Mouse (Mus musculus) testis, adult 2 months (tissue): ENCODE data around the gene Ppp4r3a. TPM values are rescaled to one million over a fixed set of nuclear protein-coding genes. Genes with fewer than 3 reads are reported as not detected.
"Not testable (repeated sequence)": the region's sequence is repeated elsewhere in the genome, so short reads cannot be mapped to it uniquely, and the experiment has no call there.

Experiments
- H3K27ac ChIP-seq: fragments of 200-500 bp; 2 replicates; pipeline ENCODE4 v1.5.1; 2012; ENCODE audit warnings: low read depth, low read length; ENCODE audit not compliant: control insufficient read depth, insufficient read depth
- H3K27me3 ChIP-seq: fragments of 200-500 bp; 2 replicates; pipeline ENCODE4 v1.6.1; 2012; ENCODE audit warnings: mild to moderate bottlenecking, low read length, moderate library complexity; ENCODE audit not compliant: control insufficient read depth, insufficient read depth
- H3K36me3 ChIP-seq: fragments of 200-500 bp; 2 replicates; pipeline ENCODE4 v1.6.1; 2012; ENCODE audit warnings: mild to moderate bottlenecking, low read length; ENCODE audit not compliant: control insufficient read depth, insufficient read depth
- H3K4me1 ChIP-seq: fragments of 200-500 bp; 2 replicates; pipeline ENCODE4 v1.6.1; 2012; ENCODE audit warnings: low read length; ENCODE audit not compliant: control insufficient read depth, insufficient read depth
- H3K4me3 ChIP-seq: fragments of 200-500 bp; 2 replicates; pipeline ENCODE4 v1.5.1; 2012; ENCODE audit warnings: low read depth, mild to moderate bottlenecking, low read length, moderate library complexity, mixed read lengths; ENCODE audit not compliant: control insufficient read depth
- CTCF ChIP-seq: fragments of 200-500 bp; IDR thresholded peaks from 2 replicates; pipeline ENCODE4 v1.5.1; 2012; ENCODE audit warnings: low read depth, mild to moderate bottlenecking, inconsistent platforms, low read length, moderate library complexity; ENCODE audit not compliant: control insufficient read depth, insufficient read depth, insufficient replicate concordance
- POLR2A ChIP-seq: fragments of 200-500 bp; IDR thresholded peaks from 2 replicates; pipeline ENCODE4 v1.6.1; 2012; ENCODE audit warnings: low read depth, mild to moderate bottlenecking, inconsistent platforms, low read length, moderate library complexity; ENCODE audit not compliant: control insufficient read depth
- polyA plus RNA-seq: library from polyadenylated mRNA; depleted of rRNA; stranded (reverse); fragments of >200 nt; gene quantifications from 2 replicates; pipeline ENCODE4 v1.2.3, GENCODE M21; 2012

Gene Ppp4r3a
- polyA plus RNA-seq, 1 experiment: 9.8 TPM

GRCm38 (mm10) chr12:101015926-101016325 is 67.6 kb downstream of the Ppp4r3a start:
- TF ChIP-seq CTCF (no peak), POLR2A (no peak)

DNA sequence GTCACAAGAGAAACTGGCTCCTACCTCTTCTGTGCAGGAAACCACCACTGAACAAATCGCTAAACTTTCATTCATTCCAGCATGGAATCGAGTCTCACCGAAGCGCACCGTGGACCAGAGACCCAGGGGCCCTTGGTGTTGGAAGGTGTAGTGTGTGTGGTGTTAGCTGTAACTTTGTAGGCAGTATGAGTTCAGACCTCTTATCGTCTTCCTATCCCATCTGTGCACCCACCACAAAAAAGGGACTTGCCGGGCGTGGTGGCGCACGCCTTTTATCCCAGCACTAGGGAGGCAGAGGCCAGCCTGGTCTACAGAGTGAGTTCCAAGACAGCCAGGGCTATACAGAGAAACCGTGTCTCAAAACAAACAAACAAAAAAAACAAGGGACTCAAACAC is 68.3 kb downstream of the Ppp4r3a start:
- no peak overlapping the region for H3K4me3 ChIP-seq
- no peaks in the 10 kb centered on the region for H3K4me1 ChIP-seq
- H3K27me3 ChIP-seq: no peaks in the 10 kb centered on the region
- H3K36me3 ChIP-seq: no peaks in the 10 kb centered on the region
- no peak overlapping the region for H3K27ac ChIP-seq
- TF ChIP-seq POLR2A: no peak
- TF ChIP-seq CTCF: no peak

More at GRCm38 (mm10) chr12:101015926-101016325, 67.6 kb downstream of the Ppp4r3a start:
- no peak overlapping the region for H3K4me3 ChIP-seq
- H3K36me3 ChIP-seq: no peaks in the 10 kb centered on the region
- no peaks in the 10 kb centered on the region for H3K27me3 ChIP-seq
- no peak overlapping the region for H3K27ac ChIP-seq
- no peaks in the 10 kb centered on the region for H3K4me1 ChIP-seq

- Histone ChIP-seq H3K27me3 (no peaks in the 10 kb centered on the region), H3K4me1 (no peaks in the 10 kb centered on the region), H3K36me3 (no peaks in the 10 kb centered on the region), H3K27ac (no peak overlapping the region), H3K4me3 (no peak overlapping the region)
- TF ChIP-seq POLR2A (no peak), CTCF (no peak)
Observed at GRCm38 (mm10) chr12:101014549-101015164, 68.8 kb downstream of the Ppp4r3a start.

GRCm38 (mm10) chr12:101013668-101014067 is 69.8 kb downstream of the Ppp4r3a start:
- H3K27ac ChIP-seq, H3K4me1 ChIP-seq, H3K4me3 ChIP-seq, H3K27me3 ChIP-seq, H3K36me3 ChIP-seq: not testable (repeated sequence)

DNA sequence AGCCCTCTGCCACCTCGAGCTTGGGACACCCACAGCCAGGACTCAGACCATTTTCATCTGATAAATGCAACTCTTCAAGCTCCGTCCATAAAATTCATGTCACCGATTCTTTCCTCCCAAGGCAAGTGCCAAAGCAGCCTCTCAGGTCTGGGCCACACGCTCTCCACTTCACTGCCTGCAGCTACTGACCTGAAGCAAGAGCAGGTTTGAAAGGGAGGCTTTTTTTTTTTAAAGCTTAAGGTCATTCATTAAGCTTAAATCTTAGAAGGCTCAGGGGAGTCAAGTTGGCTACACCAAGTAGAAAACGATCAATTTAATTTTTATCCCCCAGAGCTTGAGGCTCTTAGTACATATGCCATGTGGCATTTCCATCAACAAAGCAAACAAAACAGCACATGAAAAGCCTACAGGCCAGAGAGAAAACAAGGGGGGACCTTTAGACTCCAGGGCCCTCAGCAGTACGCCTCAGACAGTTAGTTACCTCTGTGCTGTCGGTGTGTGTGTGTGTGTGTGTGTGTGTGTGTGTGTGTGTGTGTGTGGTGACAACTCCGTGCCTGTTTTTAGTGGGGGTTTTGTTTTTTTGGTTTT is 70.3 kb downstream of the Ppp4r3a start:
- Histone ChIP-seq H3K4me3 (no peak overlapping the region), H3K27me3 (no peaks in the 10 kb centered on the region), H3K36me3 (no peaks in the 10 kb centered on the region), H3K4me1 (no peaks in the 10 kb centered on the region), H3K27ac (no peak overlapping the region)
- TF ChIP-seq CTCF (no peak), POLR2A (no peak)

GRCm38 (mm10) chr12:101012197-101013077 is 71.1 kb downstream of the Ppp4r3a start:
- no peak overlapping the region for H3K4me3 ChIP-seq
- no peaks in the 10 kb centered on the region for H3K36me3 ChIP-seq
- no peak overlapping the region for H3K27ac ChIP-seq
- TF ChIP-seq POLR2A (no peak), CTCF (no peak)
- no peaks in the 10 kb centered on the region for H3K27me3 ChIP-seq
- H3K4me1 ChIP-seq: no peaks in the 10 kb centered on the region

DNA sequence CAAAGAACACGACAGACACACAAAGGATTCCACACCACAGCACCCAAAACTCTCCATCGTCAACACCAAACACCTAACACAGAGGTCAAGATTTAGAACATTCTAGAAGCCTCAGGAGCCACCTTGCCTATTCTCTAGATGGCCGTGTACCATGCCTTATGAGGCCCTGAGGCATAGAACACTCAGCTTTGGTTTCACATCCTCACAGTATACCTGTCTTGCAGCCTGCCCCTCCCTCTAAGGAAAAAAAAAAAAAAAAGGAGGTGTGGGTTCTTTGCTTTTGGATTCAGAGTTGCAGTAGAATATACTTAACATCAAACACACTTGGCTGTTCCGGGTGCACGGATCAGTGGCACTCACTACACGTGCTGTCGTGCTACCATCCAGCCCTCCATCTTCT is 72.5 kb downstream of the Ppp4r3a start:
- Histone ChIP-seq H3K4me1 (no peaks in the 10 kb centered on the region), H3K27ac (no peak overlapping the region), H3K36me3 (no peaks in the 10 kb centered on the region), H3K27me3 (no peaks in the 10 kb centered on the region), H3K4me3 (no peak overlapping the region)
- TF ChIP-seq POLR2A (no peak), CTCF (no peak)
